Mouse (Mus musculus): Measurements from ENCODE around the gene Pin4.

GRCm38 (mm10) chrX:102170135-102170534 lies 50.9 kb downstream of the Pin4 start:
- TF ChIP-seq POLR2A (IDR thresholded peaks at IDR 0.05; ENCODE audit: insufficient read length, low read depth) (no peak), MYOD1 (IDR thresholded peaks at IDR 0.05; ENCODE audit: control insufficient read depth in 1 of 3, insufficient read length in 2 of 3, low read depth in 2 of 3) (no peak), MAX (IDR thresholded peaks at IDR 0.05; ENCODE audit: low read depth) (no peak), CEBPB (IDR thresholded peaks at IDR 0.05; ENCODE audit: insufficient read depth, poor library complexity, severe bottlenecking) (no peak), MYOG (IDR thresholded peaks at IDR 0.05; ENCODE audit: control insufficient read depth in 1 of 3, insufficient read depth in 1 of 3, insufficient read length in 2 of 3, low read depth in 2 of 3) (no peak), USF1 (IDR thresholded peaks at IDR 0.05; ENCODE audit: low read depth) (no peak), E2F4 (IDR thresholded peaks at IDR 0.05; ENCODE audit: insufficient read depth) (no peak), TCF12 (IDR thresholded peaks at IDR 0.05; ENCODE audit: insufficient read depth, poor library complexity, severe bottlenecking) (no peak), TCF3 (IDR thresholded peaks at IDR 0.05; ENCODE audit: insufficient read length, low read depth) (no peak)
